In genomic region chr11:102408888-102409794, GRCm38 (mm10) we compare ENCODE assay signal across 8 mouse cellular contexts. TPM values are rescaled to one million over a fixed set of nuclear protein-coding genes. Genes with fewer than 3 reads are reported as not detected.
DNase-seq lines count a peak whose midpoint lies in the region; ATAC-seq and TF ChIP-seq lines count a peak whose summit lies in the region.

No protein-coding gene starts in this region.

- no peaks in the 10 kb centered on the region for H3K36me3 ChIP-seq in thymus, adult 2 months (ENCODE audit: control insufficient read depth, insufficient read depth, low read length)
- peaks cover 20% of the 10 kb centered on the region for H3K36me3 ChIP-seq in liver, embryonic 12.5 days

- no peak for TF ChIP-seq POLR2A in thymus, adult 2 months (IDR thresholded peaks at IDR 0.05; ENCODE audit: control insufficient read depth, extremely low read depth, insufficient read depth, low read length, poor library complexity)

- peaks cover 12% of the 10 kb centered on the region for H3K4me1 ChIP-seq in thymus, adult 2 months (replicated peaks; ENCODE audit: control insufficient read depth, insufficient read depth, low read length)
- peaks cover 65% of the 10 kb centered on the region for H3K4me1 ChIP-seq in liver, embryonic 12.5 days

- H3K27me3 ChIP-seq in thymus, adult 2 months (ENCODE audit: control insufficient read depth, insufficient read depth, low read length) = no peaks in the 10 kb centered on the region
- peaks cover 12% of the 10 kb centered on the region; the same call in 1 of the 2 replicates for H3K27me3 ChIP-seq in liver, embryonic 12.5 days (replicated peaks)

- ATAC-seq in liver, embryonic 12.5 days = no peak

- peak overlapping the region; percentile 83 for H3K4me2 ChIP-seq in liver, embryonic 12.5 days

- no peak for TF ChIP-seq CTCF in thymus, adult 2 months (IDR thresholded peaks at IDR 0.05; ENCODE audit: borderline replicate concordance, control insufficient read depth, extremely low read depth, insufficient read depth, low read length, poor library complexity)

- no peaks in the 10 kb centered on the region for H3K9me3 ChIP-seq in liver, embryonic 12.5 days (replicated peaks)

- WGBS in thymus, adult 2 months = 54% methylated on average over 15 of the region's 15 CpGs
- WGBS in liver, embryonic 12.5 days (ENCODE audit: insufficient replicate concordance) = 35% methylated on average over 15 of the region's 15 CpGs

- H3K27ac ChIP-seq in thymus, adult 2 months (ENCODE audit: control insufficient read depth, insufficient read depth, low read length) = no peak overlapping the region
- H3K27ac ChIP-seq in liver, embryonic 12.5 days = peak overlapping the region; percentile 96

- peak overlapping the region; percentile 96 for H3K9ac ChIP-seq in liver, embryonic 12.5 days

- H3K4me3 ChIP-seq in thymus, adult 2 months (ENCODE audit: control insufficient read depth, insufficient read depth, low read length) = peak overlapping the region; percentile 60
- H3K4me3 ChIP-seq in liver, embryonic 12.5 days = peak overlapping the region; percentile 91

- DNase-seq in cerebellum, adult 8-10 months = peak; percentile 36
- no peak for DNase-seq in cerebellum, adult 18-20 months
- no peak for DNase-seq in thymus, adult 2 months
- no peak for DNase-seq in thymus, postnatal 0 days (ENCODE audit: low spot score)
- no peak for DNase-seq in urinary bladder, adult 18-20 months (ENCODE audit: low spot score in 2 of 2)
- DNase-seq in layer of hippocampus, adult 18-20 months (ENCODE audit: low spot score in 2 of 2) = no peak
- no peak for DNase-seq in ovary, postnatal 10 days (ENCODE audit: low spot score)

RNA-seq across cellular contexts. Expression of gene Slc25a39, which starts 1.4 kb away (rescaled TPM):
- 227 and 235 TPM in 2 replicates for polyA plus RNA-seq in thymus, adult 2 months (2012; rRNA removed)
- polyA plus RNA-seq in thymus, postnatal 0 days (2015; fragmentation: Nextera tagmentation; extraction: Ambion mirVana) = 97.8 and 107 TPM in 2 replicates
- polyA plus RNA-seq in liver, embryonic 12.5 days (2016; fragmentation: Nextera tagmentation; extraction: Ambion mirVana) = 365 and 367 TPM in 2 replicates
- 10 to 100 TPM; 62.9 to 64.5 TPM for total RNA-seq in layer of hippocampus, adult 18-20 months (2021)

RNA-seq across cellular contexts. Expression of gene Rundc3a, which starts 15.9 kb away (rescaled TPM):
- polyA plus RNA-seq in thymus, adult 2 months (2012; rRNA removed) = 7.9 and 8.1 TPM in 2 replicates
- polyA plus RNA-seq in thymus, postnatal 0 days (2015; fragmentation: Nextera tagmentation; extraction: Ambion mirVana) = 1.1 and 1.4 TPM in 2 replicates
- polyA plus RNA-seq in liver, embryonic 12.5 days (2016; fragmentation: Nextera tagmentation; extraction: Ambion mirVana) = 1.9 and 2.1 TPM in 2 replicates
- total RNA-seq in layer of hippocampus, adult 18-20 months (2021) = 100 to 1,000 TPM; 489 to 499 TPM

RNA-seq across cellular contexts. Expression of gene Grn, which starts 21.0 kb away (rescaled TPM):
- 151 and 160 TPM in 2 replicates for polyA plus RNA-seq in thymus, adult 2 months (2012; rRNA removed)
- 86.4 and 90.6 TPM in 2 replicates for polyA plus RNA-seq in thymus, postnatal 0 days (2015; fragmentation: Nextera tagmentation; extraction: Ambion mirVana)
- polyA plus RNA-seq in liver, embryonic 12.5 days (2016; fragmentation: Nextera tagmentation; extraction: Ambion mirVana) = 55.8 and 58.1 TPM in 2 replicates
- total RNA-seq in layer of hippocampus, adult 18-20 months (2021) = 10 to 100 TPM; 62.4 to 64.6 TPM

RNA-seq across cellular contexts. Expression of gene Fam171a2, which starts 38.3 kb away (rescaled TPM):
- polyA plus RNA-seq in thymus, adult 2 months (2012; rRNA removed) = 2.6 and 4.7 TPM in 2 replicates
- 0.42 and 0.79 TPM in 2 replicates for polyA plus RNA-seq in thymus, postnatal 0 days (2015; fragmentation: Nextera tagmentation; extraction: Ambion mirVana)
- 1.3 and 1.9 TPM in 2 replicates for polyA plus RNA-seq in liver, embryonic 12.5 days (2016; fragmentation: Nextera tagmentation; extraction: Ambion mirVana)
- 100 to 1,000 TPM; 106 to 111 TPM for total RNA-seq in layer of hippocampus, adult 18-20 months (2021)

RNA-seq across cellular contexts. Expression of gene Slc4a1, which starts 43.1 kb away (rescaled TPM):
- 0.11 and 0.34 TPM in 2 replicates for polyA plus RNA-seq in thymus, adult 2 months (2012; rRNA removed)
- polyA plus RNA-seq in thymus, postnatal 0 days (2015; fragmentation: Nextera tagmentation; extraction: Ambion mirVana) = 0.48 and 0.53 TPM in 2 replicates
- polyA plus RNA-seq in liver, embryonic 12.5 days (2016; fragmentation: Nextera tagmentation; extraction: Ambion mirVana) = 913 and 972 TPM in 2 replicates
- under 1 TPM; 0.30 to 0.41 TPM for total RNA-seq in layer of hippocampus, adult 18-20 months (2021)
